Mouse (Mus musculus): ENCODE measurements around the gene Kcnq2. TPM values are rescaled to one million over a fixed set of nuclear protein-coding genes. Genes with fewer than 3 reads are reported as not detected.
A peak's percentile ranks its signal among the peaks of the same experiment; 100 is the strongest.

Gene Kcnq2
- total RNA-seq (2021): under 1 TPM in 1 of 2 experiments, not detected in 1; 0.18 TPM
- long read RNA-seq, experiment 1: 0 reads
- long read RNA-seq, experiment 2: 0 reads

- no peak for DNase-seq (ENCODE audit: low spot score)
These were observed at the start of gene Kcnq2 for GRCm38 (mm10) chr2:181134591-181135445. Kcnq2 (minus strand) TSS chr2:181135300.

DNA sequence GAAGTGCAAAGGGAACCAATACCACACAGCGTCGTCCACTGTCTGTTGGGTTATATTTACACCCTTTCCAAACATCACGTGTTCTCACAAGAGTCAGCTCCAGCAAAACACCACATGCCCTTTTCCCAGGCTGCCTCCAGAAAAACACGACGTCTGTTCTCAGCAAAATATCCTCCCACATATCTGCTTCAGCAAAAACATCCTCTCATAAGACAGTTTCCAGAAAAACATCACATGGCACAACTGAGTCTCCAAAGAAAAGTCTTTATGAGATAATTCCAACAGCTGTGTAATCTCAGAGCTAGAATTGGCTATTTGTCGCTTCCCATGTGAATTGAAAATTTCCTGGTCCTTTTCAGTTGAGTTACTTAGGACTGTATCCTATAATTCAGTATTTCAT, 45.8 kb upstream of the Kcnq2 start:
- no peak for DNase-seq (ENCODE audit: low spot score)

DNA sequence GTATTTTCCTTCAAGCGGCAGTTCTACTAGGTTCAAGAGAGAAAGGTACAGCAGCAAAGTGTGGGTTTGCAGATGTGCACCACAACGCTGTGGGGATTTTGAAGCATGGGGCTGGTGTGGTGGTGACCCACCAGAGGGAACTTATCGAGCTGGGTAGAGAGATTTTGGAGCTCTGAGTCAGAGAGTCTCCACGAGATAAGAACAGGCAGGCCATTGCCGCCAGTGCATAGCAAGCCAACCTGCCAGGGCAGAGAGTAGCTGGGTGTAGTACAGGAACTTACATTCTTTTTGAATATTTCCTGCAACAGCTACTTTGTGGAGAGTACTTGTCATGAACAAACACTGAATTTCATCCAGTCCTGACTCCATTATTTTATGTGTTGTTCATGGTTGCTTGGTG, 43.4 kb upstream of the Kcnq2 start:
- no peak for DNase-seq (ENCODE audit: low spot score)

DNA sequence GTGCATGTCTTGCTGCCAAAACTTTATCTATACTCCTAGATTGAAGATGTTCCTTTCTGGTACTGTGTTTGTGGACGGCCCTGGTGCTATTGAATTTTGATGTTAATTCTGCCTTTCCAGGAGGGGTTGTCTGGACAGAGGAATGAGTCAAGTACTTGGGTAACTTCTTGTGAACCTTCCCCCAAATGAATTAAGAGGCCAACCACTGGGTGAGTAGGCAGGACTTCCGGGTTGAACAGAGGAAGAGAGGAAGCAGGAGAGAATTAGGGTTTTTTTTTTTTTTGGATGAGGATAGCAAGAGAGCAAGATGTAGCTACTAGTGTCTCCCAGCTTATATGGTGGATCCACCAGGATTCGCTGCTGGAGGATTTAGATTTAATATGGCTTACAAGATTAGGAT, 42.9 kb upstream of the Kcnq2 start:
- no peak for DNase-seq (ENCODE audit: low spot score)

- no peak for DNase-seq (ENCODE audit: low spot score)
These were observed 39.5 kb upstream of the Kcnq2 start for GRCm38 (mm10) chr2:181174646-181175045.

- DNase-seq (ENCODE audit: low spot score): no peak
These were observed 31.4 kb upstream of the Kcnq2 start for GRCm38 (mm10) chr2:181166469-181166868.

DNA sequence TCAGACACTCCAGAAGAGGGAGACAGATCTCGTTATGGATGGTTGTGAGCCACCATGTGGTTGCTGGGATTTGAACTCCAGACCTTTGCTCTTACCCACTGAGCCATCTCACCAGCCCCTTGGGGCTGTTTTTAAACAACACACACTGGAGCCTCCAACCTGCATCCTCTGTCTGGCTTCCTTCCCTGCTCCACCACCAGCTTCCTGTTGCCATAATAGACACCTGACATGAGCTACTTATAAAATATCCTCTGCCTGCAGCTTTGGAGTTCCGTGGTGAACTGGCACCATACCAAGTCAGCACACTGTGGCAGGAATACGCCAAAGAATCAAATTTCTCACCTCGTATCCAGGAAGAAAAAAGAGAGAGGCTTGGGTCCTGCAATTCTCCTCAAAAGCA, 25.7 kb upstream of the Kcnq2 start:
- no peak for DNase-seq (ENCODE audit: low spot score)

- DNase-seq (ENCODE audit: low spot score): no peak
These were observed 24.7 kb upstream of the Kcnq2 start for GRCm38 (mm10) chr2:181159771-181160170.

GRCm38 (mm10) chr2:181159091-181159514, 24.0 kb upstream of the Kcnq2 start:
- DNase-seq (ENCODE audit: low spot score): peak; percentile 81

DNA sequence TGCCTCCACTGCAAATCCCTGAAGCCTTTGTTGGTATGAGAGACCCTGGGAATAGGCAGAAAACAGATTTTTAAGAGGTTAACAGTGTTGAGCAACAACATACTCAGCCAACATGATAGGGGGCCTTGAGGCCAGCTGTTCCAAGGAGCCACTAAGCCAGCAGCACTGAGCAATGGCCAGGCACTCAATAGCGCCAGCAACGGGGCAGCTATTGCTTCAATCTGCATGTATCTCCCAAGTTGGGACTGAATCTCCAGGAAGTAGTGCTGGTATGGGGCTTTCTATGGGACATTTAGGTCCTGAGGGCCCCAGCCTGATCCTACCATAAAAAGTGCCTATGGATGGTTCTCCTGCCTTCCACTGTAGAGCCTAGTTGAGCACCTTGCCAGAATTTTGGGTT, 23.4 kb upstream of the Kcnq2 start:
- no peak for DNase-seq (ENCODE audit: low spot score)

- peak; percentile 69 for DNase-seq (ENCODE audit: low spot score)
These were observed 22.7 kb upstream of the Kcnq2 start for GRCm38 (mm10) chr2:181157716-181158302.

DNA sequence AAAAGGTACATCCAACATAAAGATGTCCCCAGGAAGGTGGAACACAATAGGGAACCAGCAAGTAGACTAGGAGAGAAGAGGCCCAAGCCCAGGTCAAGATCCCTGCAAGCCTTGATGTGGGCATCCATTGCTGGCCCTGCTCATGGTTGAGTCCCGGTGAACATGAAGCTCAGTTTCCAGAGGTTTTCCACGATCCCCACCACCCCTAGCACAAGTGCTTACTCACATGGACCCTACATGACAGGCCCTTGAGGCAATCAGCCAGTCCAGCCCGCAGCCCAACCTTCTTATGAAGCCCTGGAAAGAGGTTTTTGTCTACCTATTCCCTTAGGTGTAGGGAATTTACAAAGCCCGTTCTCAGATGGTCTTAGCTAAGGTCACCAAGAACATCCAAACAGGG, 22.1 kb upstream of the Kcnq2 start:
- DNase-seq (ENCODE audit: low spot score): no peak

DNA sequence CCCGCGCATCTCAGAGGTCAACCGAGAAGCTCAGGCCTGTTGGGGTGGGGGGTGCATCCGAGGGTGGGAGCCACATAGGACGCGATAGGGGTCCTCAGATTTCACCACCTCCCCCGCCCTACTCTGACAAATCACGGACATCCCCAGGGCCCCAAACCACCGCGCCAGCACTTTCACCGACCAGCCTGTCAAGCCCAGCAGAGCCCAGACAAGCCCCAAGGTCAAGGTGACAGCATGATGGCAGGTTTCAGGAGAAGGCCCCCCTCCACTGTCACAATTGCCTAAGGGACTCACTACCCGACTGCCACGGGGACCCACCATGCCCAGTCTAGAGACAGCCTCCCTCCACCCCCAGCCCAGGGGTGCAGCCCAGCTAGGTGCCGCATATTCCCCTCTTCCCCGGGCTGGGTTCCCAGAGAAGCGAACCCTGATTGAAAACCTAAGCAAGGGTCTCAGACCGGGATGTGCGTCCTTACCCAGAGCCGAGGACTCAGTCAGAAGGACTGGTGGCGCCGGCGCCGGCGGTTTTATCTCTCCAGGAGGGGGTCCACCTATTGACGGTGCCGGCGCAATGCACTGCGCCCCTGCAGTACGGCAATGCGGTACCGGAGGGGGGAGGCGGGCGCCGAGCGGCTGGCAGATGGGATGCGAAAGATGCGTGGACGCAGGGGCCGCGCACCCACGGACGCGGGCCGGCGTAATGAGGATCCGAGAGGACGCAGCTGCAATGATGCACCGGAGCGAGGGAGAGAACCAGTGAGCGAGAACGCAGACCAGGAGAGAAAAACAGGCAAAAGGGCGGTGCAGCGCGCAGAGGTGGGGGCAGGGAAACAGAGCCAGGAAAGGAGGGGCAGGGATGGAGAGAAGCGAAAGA, 21.4 kb upstream of the Kcnq2 start, which contains the start of gene Eef1a2:
Eef1a2 (minus strand) TSS at position 767 of the 874 bp plus-strand sequence.
- DNase-seq (ENCODE audit: low spot score): peak; percentile 47

GRCm38 (mm10) chr2:181155801-181156200, 20.7 kb upstream of the Kcnq2 start:
- peak; percentile 78 for DNase-seq (ENCODE audit: low spot score)

DNA sequence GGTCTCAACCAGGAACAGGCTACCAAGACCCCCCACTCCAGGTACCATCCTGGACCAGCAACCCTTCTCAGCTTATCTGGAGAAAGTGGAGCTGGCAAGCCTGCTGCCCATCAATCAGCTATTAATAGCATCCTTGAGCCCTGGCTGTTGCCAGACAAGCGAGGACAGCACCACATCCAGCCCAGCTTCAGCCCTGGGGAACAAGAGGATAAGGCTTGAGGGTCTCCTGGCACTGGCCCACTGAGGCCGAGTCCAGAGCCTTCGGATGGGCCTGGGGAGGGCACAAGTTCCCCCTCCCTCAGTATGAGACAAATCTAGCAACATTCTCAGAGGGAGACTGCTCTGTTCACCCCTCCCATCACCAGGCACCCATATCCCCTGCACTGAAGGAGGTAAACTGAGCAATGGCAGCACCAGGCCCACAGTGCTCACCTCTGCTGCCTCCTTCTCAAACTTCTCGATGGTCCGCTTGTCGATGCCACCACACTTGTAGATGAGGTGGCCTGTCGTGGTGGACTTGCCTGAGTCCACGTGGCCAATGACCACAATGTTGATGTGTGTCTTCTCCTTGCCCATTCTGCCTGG, 19.8 kb upstream of the Kcnq2 start:
- peak; percentile 67 for DNase-seq (ENCODE audit: low spot score)

DNA sequence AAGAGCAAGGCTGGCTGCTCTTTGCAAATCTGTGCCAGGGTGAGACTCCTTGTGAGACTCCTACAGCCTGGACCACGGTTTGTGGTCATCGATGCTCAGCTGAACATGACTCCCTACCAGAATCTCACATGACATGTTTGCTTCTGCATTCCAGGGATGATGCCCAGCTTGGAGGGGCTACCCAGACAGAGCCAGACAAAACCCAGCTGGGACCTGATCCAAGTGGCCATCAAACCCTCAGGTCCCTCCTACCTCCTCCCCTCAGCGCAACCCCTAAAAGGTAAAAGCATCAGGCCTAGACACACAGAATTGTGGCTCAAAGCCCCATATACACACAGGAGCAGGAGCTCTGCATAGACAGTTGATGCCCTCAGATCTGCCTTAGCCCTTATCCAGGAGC, 19.3 kb upstream of the Kcnq2 start:
- DNase-seq (ENCODE audit: low spot score): no peak

DNA sequence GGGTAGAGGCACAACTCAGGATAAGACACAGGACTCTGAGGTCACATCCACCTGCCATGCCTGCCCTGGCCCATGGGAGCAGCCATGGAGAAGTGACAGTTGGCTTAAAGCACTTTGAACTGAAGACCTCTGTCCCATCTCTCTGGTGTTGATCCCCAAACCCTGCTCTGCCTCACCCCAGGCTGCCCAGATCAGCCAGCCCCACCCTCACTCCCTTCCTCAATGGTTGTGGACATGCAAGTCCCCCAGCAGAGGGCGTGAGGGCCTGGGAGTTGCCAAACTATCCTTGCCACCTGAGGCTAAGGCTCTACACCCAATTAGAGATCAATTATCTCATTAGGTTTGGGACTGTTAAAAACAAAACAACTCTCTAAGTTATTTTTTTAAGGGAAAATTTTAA, 18.7 kb upstream of the Kcnq2 start:
- peak; percentile 50 for DNase-seq (ENCODE audit: low spot score)

DNA sequence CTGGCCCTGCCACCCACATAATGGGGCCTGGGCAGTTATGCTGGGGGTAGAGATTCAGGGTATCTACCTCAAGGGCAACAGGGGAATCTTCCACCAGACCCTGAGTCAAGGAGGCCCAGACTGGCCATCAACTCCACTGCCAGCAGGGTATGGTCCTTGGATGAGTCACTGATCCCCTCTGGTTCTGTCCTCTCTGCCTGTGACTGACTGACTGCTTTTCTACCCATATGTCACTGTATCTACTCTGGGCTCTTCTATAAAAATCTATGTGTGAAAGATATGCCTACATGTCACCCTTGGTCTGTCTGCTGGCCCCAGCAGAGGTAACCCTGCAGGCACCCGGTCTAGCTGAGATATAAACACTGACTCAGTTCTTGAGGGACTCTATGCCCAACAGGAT, 18.0 kb upstream of the Kcnq2 start:
- DNase-seq (ENCODE audit: low spot score): no peak

DNA sequence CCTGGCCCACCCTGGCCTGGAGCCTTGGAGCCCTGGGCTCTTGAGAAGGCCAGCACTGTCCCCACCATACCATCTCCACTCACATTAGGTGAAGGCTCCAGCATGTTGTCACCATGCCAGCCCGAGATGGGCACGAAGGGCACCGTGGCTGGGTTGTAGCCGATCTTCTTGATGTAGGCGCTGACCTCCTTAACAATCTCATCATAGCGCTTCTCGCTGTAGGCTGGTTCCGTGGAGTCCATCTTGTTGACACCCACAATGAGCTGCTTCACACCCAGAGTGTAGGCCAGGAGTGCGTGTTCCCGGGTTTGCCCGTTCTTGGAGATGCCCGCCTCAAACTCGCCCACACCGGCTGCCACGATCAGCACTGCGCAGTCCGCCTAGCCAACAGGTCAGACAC, 17.6 kb upstream of the Kcnq2 start:
- DNase-seq (ENCODE audit: low spot score): no peak

- no peak for DNase-seq (ENCODE audit: low spot score)
These were observed 15.2 kb upstream of the Kcnq2 start for GRCm38 (mm10) chr2:181150281-181150680.

DNA sequence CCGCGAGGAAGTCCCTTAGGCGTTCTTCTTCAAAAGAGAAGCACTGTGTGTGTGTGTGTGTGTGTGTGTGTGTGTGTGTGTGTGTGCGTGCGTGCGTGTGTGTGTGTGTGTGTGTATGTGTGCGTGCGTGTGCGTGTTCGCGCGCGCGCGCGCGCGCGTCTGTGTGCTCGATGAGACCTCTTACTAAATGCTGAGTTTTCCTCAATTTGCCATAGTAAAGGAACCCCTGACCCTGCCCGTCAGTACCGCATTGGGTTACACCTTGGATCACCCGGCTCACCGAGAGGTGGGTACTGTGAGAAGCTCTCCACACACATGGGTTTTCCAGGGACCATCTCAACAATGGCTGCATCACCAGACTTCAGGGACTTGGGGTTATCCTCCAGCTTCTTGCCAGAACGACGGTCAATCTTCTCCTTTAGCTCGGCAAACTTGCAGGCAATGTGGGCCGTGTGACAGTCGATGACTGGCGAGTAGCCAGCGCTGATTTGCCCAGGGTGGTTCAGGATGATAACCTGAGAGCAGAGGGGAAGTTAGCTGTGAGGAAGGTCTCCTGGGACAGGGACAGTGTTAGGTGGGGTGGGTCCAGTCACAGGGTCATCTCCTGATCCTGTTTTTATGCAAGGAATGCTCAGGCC, 13.3 kb upstream of the Kcnq2 start:
- DNase-seq (ENCODE audit: low spot score): no peak
